Mouse (Mus musculus) retina, postnatal 1 day (tissue): ENCODE results near the gene Ahdc1.

ENCODE experiments used
- DNase-seq: peaks from one replicate; pipeline ENCODE4 v3.0.0-alpha.2; 2012

Ahdc1 gene

DNA sequence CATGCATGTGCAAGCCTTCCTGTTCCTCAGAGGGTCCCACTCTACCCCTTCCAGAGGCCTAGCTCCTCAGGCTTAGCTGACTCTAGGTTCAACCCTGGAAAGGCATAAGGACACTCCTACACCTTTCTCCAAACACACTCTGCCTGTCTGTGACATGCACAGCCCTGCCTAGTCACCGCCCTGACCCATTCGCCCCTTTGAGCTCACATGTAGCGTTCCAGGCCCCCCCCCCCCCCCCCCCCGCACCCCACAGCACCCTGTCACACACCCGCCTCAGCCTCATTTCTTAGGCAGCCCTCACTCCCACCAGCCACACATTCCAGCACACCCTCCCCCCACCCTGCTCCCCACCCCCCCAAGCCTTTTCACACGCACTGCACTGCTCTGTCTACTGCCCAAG is 9.7 kb downstream of the Ahdc1 start:
- DNase-seq = no peak

DNA sequence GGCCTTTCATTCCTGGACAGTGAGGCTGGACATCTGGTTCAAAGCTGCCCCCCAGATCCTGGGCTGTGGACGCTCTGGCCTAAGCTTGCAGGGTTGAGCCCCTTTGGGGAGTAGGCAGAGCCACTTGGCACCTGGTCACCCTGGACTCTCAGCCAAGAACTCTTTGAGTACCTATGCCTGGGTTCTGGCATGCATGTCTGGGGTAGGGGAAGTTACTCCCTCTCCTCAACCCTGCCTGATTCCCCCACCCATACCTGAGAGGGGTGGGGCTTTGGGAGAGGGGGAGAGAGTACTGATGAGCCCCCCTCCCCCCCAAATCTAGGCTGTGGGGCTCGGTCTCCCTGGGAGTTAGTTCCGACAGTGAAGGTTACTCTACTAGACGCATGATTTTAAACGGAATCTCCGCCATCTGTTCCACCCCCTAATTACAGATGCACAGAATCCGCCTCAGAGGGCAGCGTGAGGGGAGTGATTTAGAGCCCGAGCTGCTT is 10.2 kb downstream of the Ahdc1 start:
- DNase-seq = peak; percentile 74

DNA sequence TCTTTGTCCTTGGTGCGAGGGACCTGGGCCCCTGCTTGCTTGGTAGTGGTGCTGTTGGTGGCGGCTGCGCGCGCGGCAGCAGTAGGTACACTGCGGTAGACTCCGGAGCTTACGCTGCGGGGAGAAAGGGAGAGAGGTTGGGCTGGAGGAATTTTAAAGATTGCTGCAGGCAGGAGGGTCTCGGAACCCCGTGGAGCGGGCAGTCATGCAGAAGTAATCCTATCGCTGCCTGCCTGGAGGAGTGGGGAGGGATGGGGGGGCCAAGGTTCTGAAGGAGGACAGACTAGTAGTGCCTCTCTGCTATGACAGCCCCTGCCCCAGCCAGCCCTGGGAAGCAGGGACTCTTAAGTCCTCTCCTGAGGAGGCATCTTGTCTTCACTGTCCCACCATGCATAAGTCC is 11.2 kb downstream of the Ahdc1 start:
- peak; percentile 60 for DNase-seq

DNA sequence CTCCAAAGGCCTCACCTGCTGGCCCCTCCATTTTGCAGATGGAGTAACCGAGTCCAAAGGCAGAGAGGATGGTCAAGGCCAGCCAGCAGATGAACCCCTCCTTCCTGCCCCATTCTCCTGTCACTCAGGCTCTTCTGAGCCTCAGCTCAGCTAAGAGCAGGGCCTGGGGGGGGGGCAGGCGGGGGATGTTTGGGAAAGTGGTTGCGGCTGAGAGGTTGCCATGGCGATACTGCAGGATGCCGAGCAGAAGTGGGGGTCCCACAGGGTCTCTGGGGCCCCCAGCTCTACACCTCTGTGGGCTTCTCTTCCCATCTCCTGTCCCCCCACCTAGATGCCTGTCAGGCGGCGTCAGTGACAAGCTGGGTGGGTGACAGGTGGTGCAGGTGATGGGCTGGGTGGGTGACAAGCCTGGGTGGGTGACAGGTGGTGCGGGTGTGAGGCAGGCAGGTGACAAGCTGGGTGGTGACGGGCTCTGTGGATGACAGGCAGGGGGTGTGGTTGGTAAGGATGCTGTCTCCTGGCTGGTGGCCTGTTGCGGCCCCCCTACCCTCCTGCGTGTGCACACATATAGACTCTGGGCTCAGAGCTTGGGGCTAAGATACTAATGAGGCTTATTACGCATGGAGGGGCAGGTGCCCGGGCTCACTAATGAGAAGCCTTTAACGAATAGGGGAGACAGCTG is 12.0 kb downstream of the Ahdc1 start:
- peak; percentile 74 for DNase-seq

DNA sequence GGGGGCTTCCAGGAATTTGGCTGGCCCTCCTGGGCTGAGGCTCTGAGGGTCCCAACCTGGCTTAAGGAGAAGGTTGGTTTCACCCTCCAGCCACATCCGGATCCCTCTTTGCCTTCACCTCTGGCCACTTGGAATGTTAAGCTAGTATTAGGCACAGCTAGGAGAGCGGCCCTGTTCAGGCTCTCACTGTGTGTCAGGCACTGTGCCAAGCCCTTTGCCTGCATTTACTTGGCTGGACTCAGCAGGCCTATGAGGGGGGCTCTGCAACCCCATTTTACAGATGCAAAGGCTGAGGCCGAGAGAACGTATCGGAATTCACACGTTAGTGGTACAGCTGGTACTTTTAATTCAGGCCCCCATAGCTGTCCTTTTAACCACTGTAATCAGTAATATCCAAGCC is 12.6 kb downstream of the Ahdc1 start:
- DNase-seq = peak; percentile 68

DNA sequence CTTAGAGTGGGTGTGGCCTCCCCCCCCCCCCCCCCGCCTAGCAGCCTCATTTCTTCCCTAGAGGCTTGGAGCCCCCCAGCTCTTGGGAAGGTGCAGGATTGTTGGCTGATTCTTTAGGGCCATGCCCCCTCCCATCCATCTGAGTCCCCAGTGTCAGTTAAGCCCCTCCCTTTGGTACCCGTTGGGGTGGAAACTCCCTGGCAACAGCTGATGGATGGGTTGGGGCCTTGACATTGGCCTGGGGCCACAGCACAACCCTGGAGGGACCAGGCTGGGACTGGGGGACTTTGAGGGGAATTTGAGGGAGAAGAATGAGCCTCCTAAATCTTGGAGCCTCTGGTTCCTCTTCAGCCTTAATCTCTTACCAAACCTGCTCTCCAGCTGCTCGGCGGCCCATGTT is 13.3 kb downstream of the Ahdc1 start:
- DNase-seq = no peak

DNA sequence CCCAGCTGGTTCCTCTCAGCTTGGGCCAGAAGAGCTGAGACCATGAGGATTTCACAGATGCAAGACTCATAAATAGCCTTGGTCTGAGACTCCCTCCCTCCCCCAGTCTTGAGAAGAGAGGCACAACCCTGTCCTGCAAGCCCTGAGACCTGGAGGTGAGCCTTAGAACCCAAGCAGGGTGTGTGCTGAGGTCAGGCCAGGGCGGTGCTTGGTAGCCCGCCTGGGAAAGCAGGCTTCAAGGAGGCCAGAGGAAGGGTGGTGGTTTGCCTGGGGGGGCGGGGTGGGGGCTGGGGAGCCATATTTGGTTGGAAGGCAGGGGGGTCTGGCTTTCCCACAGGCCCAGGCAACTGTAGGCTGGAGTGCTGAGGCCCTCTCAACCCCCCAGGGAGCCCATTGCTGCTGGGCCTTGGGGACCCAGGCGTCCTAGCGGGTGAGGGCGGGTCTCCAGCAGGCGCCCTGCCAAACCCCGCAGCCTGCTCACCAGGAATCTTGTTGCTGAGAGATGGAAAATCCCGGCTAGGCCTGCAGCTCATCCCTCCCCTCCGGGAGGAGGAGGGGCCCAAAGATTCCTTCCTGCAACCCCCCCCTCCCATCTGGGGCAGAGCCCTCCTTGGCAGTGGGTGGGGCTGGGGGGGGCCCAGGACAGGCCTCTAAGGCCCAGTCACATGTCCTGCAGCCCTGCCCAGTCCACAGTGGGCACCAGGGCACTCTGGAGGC is 14.1 kb downstream of the Ahdc1 start:
- DNase-seq = peak; percentile 74

DNA sequence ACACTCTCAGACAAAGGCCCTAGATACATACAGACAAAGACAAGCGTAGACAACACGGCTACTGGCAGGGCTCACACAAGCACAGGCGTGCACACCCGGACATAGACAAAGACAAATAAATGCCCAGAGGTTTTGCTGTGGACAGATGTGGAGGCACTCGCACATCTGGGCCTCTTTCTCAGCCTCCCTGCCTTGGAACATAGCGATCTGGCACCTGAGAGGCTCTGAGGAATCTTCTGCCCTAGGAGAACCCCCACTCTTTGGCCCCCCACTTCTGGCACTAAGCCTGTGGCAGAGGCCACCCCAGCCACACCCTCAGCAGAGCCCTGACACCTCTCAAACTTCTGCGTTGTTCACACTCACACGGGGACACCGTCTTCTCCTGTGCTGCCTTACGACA is 15.2 kb downstream of the Ahdc1 start:
- DNase-seq = peak; percentile 1

DNA sequence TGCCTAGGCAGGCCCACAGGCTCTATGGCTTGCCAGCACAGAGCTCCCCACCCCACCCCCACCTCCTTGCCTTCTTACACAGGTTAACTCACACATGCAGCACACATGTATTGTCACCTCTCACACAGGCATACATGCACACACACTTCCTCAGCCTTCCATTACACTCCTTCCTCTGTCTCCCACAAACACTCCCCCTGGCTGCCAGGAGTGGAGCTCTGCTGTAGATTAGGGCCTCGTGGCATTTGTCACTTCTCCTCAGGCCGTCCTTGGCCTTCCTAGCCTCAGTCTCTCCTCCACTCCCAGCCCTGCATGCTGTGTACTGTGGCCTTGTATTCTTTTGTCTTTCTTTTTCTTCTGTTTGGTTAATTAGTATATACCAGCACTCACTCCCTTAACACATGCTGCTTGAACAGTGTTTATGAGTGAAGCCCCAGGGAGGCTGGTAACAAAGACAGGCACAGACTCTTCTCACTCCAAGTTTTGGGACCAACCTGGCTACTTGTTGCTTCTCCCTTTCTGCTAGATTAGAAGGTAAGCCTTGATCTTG is 15.8 kb downstream of the Ahdc1 start:
- peak; percentile 23 for DNase-seq

DNA sequence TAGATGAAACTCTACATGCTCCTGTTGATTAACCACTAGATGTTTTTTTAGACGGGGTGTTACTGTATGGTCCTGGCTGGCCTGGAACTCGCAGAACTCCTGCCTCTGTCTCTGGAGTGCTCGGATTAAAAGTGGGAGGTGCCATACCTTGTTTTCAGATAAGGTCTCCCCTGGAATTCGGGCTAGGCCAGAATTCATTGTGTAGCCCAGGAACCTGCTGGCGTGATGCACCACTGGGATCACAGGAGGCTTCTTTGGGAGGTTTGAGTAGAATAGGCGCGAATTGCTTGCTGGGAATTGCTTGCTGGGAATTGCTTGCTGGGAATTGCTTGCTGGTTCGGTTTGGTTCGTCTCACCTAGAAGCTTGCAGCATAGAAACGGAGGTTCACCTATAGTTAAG is 16.7 kb downstream of the Ahdc1 start:
- no peak for DNase-seq

DNA sequence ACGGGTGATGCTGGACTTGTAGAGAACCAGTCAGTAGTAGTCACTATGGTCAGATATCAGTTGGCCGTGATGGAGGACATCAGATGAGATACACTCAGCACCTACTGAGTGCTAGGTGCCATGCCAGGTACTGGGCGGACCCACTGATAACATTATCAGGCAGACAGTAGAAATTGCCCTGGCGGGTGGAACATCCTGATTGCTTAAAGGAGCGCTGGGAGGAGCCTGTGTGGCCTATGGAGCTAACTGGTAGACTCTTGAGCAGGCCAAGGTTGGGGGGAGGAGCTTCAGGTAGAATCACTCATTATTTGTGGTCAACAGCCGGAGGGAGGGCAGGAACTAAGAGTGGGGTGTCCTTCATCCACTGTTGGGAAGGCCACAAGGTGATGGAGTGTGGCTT is 17.1 kb downstream of the Ahdc1 start:
- DNase-seq = no peak

DNA sequence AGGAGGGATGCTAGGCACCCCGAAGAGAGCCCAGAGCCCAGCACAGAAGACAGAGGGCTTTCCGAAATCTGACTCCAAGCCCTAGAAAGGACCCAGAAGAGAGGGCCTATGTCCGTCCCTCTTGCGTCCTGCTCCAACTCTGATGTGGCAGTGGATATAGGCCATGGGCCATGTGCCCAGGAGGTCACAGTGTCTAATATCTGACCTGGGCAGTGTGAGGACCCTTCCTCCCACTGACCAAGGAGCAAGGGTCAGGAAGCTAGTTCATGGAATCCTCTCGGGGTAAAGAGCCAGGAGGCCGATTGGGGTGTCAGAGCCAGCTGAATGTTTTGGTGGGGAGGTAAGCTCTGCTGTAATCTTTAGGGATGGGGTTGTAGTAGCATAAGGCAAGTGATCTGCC is 17.8 kb downstream of the Ahdc1 start:
- no peak for DNase-seq

DNA sequence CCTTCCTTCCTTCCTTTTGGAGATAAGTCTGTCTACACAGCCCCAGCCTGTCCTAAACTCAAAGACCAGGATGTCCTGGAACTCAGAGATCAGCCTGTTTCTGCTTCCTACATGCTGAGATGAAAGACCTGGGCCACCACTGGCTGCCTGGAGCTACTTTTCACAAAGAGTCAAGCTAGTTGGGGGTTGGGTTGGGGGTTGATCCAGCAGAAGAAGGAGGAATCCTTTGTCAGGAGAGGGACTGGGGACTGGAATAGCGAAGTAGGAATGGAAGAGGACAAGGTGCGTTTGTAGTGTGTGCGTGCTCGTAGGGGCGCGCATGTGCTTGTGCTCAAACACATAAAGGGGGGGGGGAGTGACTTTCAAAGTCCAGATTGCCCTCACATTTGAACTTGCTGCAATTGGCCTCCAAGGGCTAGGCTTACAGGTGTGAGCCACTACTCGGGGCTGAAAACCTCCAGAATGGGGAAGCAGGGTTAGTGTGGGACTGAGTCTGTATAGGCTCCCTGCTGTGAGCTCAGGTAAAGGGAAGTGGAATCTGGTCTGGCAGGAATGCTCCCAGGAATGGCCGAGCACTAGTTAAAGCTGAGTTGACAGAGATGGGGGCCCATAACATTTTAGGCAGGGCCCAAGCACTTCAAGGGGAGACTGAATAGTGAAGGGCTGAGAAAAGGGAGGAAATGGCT is 21.5 kb downstream of the Ahdc1 start:
- DNase-seq = no peak

DNA sequence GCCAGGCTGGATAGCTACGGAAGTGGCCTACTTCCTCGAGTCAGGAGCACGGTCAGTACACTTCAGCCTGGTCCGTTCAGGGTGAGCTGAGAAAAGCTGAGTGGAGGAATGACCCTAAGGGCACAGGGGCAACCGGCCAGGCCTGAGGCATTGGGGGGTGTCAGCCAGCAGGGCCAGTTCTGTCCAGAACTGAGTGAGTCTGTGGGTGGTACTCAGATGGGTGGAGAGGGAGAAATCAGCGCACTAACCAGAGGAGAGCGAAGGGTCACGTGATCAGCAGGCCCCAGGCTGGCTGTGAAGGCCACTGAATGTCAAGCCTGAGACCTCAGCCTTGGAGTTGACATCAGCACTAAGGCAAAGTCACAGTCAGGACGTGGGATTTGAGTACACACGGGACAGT is 23.4 kb downstream of the Ahdc1 start:
- peak; percentile 32 for DNase-seq

DNA sequence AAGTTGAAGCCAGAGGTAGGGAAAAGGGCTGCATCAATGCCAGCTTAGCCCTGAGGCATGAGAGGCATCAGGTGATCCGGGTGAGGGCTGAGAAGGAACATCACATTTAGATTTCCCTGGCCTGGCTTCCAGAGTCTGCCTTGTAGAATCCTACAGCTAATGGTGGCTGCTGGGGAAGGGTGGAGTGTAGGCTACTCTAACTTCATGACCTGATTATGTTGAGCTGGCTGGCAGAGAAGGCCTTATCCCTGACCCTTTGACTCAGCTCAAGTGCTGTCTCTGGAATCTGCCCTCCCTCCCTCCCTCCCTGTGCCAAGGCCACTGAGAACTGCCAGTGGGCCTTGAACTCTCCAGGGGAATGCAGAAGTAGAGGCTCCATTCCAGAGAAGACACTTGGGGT is 24.4 kb downstream of the Ahdc1 start:
- DNase-seq = no peak

DNA sequence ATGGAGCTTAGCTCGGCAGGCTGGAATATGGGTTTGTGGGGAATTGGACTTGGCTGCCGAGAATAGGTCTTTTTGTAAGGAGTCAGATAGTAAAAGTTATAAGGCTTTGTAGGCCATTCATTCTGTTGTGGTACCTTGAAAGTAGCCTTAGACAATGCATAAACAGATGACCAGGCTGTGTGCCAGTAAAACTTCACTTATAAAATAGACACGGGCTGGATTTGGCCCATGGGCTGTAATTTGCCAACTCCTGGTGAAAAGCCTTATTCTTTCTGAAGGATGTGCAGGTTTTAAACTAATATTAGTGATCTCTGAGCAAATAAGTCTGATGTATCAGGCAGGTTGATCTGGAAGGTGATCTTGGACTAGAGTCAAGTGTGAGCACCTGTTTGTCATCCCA is 24.9 kb downstream of the Ahdc1 start:
- DNase-seq = no peak

DNA sequence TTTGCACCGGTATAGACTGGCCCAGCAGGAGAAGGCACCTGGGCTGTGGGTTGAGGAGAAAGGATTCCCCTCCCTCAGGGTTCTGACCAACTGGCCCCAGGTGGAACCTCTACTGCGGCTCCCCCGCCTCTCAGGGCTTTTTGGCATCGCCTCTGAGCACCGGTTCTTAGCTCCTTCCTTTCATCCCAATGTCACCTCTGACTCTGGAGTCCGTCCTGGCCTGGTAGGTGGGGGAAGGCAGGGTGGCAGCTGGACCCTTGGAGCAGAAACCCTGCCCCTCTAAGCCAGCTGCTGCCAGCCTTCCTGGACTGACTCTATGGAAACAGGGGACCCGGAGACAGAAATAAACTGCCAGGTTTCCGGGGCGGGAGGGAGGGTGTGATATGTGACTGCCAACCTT is 26.2 kb downstream of the Ahdc1 start:
- no peak for DNase-seq

DNA sequence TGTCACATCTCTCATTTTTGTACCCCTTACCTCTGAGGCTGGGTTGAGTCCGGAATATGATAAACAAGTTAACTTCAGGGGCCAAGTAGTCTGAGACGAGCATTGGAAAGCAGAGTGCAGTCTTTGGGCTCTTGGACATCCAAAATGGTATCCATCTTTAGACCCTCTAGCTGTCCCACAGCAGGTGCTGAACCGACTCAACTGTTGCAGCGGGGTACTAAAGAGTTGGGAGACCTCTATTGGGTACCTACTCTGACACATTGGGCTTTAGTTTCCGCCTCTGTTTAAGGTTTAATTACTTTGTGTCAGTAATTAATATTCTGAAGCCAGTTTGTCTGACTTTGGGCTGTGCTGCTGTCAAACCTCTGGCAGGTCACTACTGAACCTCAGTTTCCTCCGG is 26.7 kb downstream of the Ahdc1 start:
- no peak for DNase-seq

DNA sequence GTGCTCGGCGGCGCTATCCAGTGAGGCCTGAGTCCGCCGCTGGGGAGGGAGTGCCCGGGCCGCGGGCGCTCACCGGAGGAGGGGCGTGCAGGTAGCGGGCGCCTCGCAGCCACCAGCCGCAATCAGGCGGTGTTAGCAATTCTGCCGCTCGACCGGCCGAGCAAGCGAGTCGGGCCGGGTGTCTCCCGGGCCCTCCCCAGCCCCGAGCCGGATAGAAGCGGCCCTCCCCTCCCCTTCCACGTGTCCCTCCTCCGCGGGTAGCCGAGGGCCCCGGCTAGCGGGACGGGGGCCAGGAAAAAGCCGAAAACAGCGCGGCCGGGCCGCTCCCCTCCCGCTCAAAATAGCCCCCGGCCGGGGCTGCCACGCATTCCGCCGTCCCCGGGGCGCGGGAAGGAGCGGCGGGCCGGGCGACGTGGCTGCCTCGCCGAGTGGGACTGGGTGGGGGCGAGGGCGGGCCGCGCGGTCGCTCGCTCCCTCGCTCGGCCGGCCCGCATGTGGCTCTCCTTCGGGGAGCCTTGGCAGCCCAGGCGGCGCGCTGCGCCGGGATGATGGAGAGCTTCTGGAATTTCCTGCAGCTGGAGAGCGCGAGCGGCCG is 27.6 kb downstream of the Ahdc1 start:
- DNase-seq = peak; percentile 75

DNA sequence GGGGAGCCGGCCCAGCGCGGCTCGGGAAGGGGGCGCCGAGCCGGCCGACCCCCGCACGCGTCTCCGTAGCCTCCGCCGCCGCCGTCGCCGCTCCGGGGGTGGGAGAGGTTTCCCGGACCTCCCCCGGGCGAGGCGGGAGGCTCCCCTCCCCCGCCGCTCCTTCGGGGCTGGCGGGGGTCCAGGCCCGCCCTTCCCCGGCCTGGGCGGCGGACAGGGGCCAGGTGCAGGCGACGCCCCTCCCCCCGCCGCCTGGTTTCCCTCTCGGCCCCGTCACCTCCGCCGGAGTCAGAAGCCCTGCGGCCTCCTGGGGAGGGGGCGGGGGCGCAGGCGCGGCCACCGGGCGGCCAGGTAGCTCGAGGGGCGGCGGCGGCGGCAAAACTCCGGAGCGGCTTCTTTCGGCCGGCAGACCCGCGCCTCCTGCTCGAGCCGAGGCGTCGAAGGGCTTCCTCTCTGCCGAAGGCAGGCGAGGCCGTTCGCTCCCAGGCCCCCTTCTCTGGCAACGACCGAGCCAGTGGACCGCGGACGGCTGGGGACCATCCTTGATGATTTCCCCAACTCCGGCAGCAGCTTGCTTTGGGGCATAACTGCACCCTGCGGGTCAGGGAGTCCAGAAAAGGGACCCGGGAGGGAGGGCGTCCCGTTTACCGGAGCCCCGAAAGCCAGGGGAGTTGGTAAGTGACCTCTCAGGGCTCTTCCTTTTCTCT is 28.2 kb downstream of the Ahdc1 start:
- peak; percentile 70 for DNase-seq

DNA sequence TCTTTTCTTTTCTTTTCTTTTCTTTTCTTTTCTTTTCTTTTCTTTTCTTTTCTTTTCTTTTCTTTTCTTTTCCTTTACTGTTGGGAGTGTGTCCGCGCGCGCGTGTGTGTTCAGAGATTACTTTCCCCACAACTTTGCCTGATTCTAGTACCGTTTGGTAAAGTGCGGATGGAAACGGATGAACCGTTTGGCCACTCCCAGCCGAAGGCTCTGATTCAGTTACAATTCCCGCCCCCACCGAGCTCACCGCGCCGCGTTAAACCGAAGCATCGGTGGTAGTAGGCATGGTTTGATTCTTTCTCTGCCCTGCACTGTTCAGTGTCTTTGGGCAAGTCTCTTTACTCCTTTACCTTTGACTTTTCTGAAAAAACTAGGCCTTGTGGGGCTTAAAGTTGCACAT is 28.8 kb downstream of the Ahdc1 start:
- DNase-seq = no peak

DNA sequence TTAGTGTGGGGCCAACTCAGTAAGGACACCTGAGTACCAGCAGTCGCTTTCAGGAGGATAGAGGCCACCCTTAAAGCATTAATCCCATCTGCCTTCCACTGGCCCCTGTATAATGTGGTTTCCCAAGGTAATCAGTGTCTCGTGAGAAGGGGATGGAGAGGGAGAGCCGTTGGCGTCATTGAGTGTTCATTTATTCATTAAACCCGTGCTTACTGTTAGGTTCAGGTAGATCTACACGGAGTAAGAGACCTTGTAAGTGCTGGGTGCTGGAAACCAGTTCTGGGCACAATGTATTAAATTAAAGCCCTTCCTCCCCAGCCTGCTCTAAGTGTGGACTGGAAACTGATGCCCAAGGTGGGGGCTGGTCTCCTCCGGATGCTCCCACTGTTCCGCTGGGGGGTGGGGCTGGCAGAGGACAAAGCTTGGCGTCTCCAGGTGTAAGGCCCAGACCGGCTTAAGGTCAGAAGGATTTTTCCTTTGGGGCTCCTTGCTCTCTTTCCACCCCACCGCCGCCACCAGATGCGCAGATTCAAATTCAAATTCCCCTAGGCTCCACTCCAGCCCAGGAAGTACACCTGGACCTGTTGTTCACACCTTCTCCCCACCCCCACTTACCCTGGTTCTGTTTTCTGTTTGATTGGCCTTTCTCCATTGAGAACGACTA is 29.3 kb downstream of the Ahdc1 start:
- DNase-seq = no peak
